Mouse (Mus musculus) C2C12 (cell line): ENCODE data around the gene Vkorc1. TPM values are rescaled to one million over a fixed set of nuclear protein-coding genes. Genes with fewer than 3 reads are reported as not detected.

Experiments used
- H3K27me3 ChIP-seq: one replicate; pipeline ENCODE4 v1.6.1; 2011; ENCODE audit not compliant: control insufficient read depth, insufficient read depth, insufficient read length
- H3K36me3 ChIP-seq: one replicate; pipeline ENCODE4 v1.6.1; 2011; ENCODE audit not compliant: control insufficient read depth, insufficient read depth
- H3K4me3 ChIP-seq: one replicate; pipeline ENCODE4 v1.5.1; 2011; ENCODE audit warnings: mild to moderate bottlenecking, control low read depth; ENCODE audit not compliant: poor library complexity, insufficient read depth, severe bottlenecking
- H3K79me2 ChIP-seq: one replicate; pipeline ENCODE4 v1.6.1; 2011; ENCODE audit not compliant: control insufficient read depth, insufficient read depth
- H3K79me3 ChIP-seq: one replicate; pipeline ENCODE4 v1.6.1; 2011; ENCODE audit warnings: low read depth, control low read depth
- H3ac ChIP-seq: one replicate; pipeline ENCODE3; 2011; ENCODE audit warnings: low read depth; ENCODE audit not compliant: control insufficient read depth, insufficient read length
- CEBPB ChIP-seq: IDR thresholded peaks from one replicate; pipeline ENCODE4 v1.6.1; 2011; ENCODE audit warnings: low read depth, mild to moderate bottlenecking, control low read depth, moderate library complexity
- CTCF ChIP-seq: IDR thresholded peaks from one replicate; pipeline ENCODE4 v1.5.1; 2011; ENCODE audit not compliant: control insufficient read depth, insufficient read depth, insufficient read length
- FOSL1 ChIP-seq: IDR thresholded peaks from one replicate; pipeline ENCODE4 v1.8.0; 2011; ENCODE audit warnings: mild to moderate bottlenecking, low read length; ENCODE audit not compliant: poor library complexity, insufficient read depth, severe bottlenecking
- MAX ChIP-seq: IDR thresholded peaks from one replicate; pipeline ENCODE4 v1.6.1; 2011; ENCODE audit warnings: mild to moderate bottlenecking, control low read depth
- MYOD1 ChIP-seq: IDR thresholded peaks from one replicate; pipeline ENCODE4 v1.6.1; 2011; ENCODE audit warnings: low read depth; ENCODE audit not compliant: control insufficient read depth, insufficient read length
- MYOG ChIP-seq: IDR thresholded peaks from one replicate; pipeline ENCODE4 v1.6.1; 2011; ENCODE audit not compliant: control insufficient read depth, insufficient read length; ENCODE audit errors: extremely low read depth
- USF1 ChIP-seq: IDR thresholded peaks from one replicate; pipeline ENCODE4 v1.6.1; 2011; ENCODE audit warnings: low read depth, mild to moderate bottlenecking, control low read depth, moderate library complexity
- polyA plus RNA-seq: library from polyadenylated mRNA; unstranded; fragments of >200 nt; fragmentation: generic; extraction: Trizol; gene quantifications from one replicate; pipeline ENCODE4 v1.2.1, GENCODE M21; 2012; ENCODE audit warnings: missing spikeins

The Vkorc1 gene
- polyA plus RNA-seq, 1 experiment, result 82.3 TPM

DNA sequence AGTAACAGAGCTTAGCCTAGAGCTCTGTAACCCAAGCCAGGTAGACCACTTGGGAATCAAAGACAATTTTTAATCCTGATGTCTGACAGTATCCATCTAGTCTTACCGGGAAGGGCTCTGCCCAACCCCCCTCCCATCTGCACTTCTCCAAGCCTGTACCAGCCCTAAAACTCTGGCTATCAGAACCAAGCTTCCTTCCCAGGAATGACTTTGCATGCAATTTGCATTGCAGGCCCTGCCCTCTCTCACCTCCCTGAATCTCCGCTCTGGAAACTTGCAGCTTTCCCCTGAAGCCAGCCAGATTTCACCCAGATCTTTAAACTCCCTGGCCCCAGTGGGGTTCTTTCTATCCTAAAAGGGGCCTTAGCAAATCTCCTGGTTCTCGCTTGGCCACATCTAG lies 7.6 kb downstream of the Vkorc1 start:
- Histone ChIP-seq H3K36me3 (peaks cover 12% of the 10 kb centered on the region), H3K27me3 (no peaks in the 10 kb centered on the region)
- TF ChIP-seq MYOG (no peak), CEBPB (no peak), USF1 (no peak), CTCF (no peak), MAX (no peak), MYOD1 (no peak), FOSL1 (no peak)

DNA sequence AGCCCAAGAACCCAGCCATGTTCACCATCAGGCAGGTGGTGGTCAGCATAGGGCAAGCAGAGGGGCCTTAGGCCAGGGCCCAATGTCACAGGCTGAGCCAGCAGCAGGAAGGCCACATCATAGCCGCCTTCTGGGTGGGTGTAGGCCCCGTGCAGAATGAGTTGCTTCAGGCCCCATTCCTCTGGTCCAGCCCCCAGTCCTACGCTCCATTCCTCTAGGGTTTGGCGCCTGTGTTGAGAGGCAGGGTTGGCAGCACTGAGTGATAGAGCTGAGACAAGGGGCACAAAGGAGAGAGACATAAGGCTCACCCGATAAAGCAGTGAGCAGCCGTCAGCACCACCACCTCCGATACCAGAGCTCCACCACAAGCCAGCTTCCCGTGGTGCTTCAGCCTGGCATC lies 8.2 kb downstream of the Vkorc1 start:
- no peaks in the 10 kb centered on the region for H3K27me3 ChIP-seq
- no peak overlapping the region for H3K4me3 ChIP-seq
- TF ChIP-seq CEBPB (no peak), MYOD1 (no peak), FOSL1 (no peak), MAX (no peak), MYOG (no peak)
- H3K36me3 ChIP-seq, result peaks cover 18% of the 10 kb centered on the region
- no peak overlapping the region for H3ac ChIP-seq
- H3K79me3 ChIP-seq, result peaks cover 5% of the 10 kb centered on the region
- peaks cover 38% of the 10 kb centered on the region for H3K79me2 ChIP-seq

More for the DNA sequence above, 7.6 kb downstream of the Vkorc1 start:
- Histone ChIP-seq H3K4me3 (no peak overlapping the region), H3ac (no peak overlapping the region), H3K79me2 (peaks cover 32% of the 10 kb centered on the region), H3K79me3 (peaks cover 4% of the 10 kb centered on the region)

DNA sequence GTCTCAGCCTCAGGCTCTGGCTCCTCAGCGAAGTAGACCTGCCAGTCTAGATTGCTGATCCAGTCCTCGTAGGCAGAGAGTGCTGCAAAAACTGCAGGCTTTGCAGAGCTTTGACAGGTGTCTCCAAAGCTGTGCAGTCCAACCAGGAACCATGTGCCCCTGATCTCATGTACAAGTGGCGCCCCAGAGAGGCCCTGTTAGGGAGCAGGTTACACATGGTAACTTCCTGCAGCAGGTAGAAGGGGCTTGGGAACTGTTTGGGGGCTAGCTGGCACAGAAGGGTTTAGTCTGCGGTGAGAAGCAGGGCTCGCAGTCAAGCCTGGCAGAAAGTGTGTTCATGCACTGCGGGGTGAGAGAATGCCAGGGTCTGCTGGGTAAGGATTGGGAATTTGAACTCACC lies 8.9 kb downstream of the Vkorc1 start:
- peaks cover 25% of the 10 kb centered on the region for H3K36me3 ChIP-seq

DNA sequence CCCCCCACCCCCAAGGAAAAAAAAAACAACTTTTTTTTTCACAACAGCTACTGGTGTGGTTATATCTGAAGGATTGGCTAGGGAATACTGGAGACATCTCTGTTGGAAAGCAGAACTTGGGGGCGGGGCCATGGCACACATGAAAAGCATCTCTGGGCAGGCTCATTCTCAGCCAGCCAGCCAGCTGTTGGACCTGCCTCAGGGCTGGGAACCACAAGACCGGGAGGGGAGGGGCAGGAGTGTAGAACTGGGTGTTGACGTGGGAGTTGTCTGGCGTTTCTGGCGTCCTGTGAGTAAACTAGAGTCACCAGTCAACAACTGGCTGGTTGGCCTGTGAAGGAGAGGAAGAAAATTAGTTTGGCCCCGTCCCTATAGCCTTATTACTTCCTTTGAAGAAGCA lies 9.5 kb downstream of the Vkorc1 start:
- Histone ChIP-seq H3K79me2 (peaks cover 50% of the 10 kb centered on the region), H3ac (no peak overlapping the region), H3K4me3 (no peak overlapping the region), H3K27me3 (no peaks in the 10 kb centered on the region), H3K79me3 (peaks cover 6% of the 10 kb centered on the region), H3K36me3 (peaks cover 30% of the 10 kb centered on the region)
- TF ChIP-seq FOSL1 (no peak), USF1 (no peak), CTCF (no peak), MYOD1 (no peak), MYOG (no peak), CEBPB (no peak), MAX (no peak)

More for the DNA sequence above, 8.9 kb downstream of the Vkorc1 start:
- Histone ChIP-seq H3K27me3 (no peaks in the 10 kb centered on the region), H3ac (no peak overlapping the region), H3K79me2 (peaks cover 44% of the 10 kb centered on the region), H3K4me3 (no peak overlapping the region), H3K79me3 (peaks cover 6% of the 10 kb centered on the region)
- TF ChIP-seq FOSL1, result no peak

DNA sequence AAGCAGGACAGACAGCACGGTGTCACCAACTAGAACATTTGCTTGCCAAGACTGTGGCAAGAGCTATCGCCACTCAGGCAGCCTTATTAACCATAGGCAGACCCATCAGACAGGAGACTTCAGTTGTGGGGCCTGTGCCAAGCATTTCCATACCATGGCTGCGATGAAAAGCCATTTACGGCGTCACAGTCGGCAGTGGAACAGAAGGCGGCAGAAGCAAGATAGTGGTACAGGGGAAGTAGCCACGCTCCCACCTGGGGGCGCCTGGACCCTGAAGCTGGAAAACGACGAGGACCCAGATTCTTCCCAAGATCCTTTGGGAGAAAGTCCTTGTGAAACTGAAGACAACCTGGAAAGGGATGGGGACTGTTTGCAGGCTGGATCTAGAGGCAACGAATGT lies 15.0 kb downstream of the Vkorc1 start:
- Histone ChIP-seq H3ac (no peak overlapping the region), H3K36me3 (peaks cover 48% of the 10 kb centered on the region), H3K79me3 (peaks cover 35% of the 10 kb centered on the region), H3K27me3 (no peaks in the 10 kb centered on the region), H3K4me3 (no peak overlapping the region), H3K79me2 (peaks cover 84% of the 10 kb centered on the region)
- TF ChIP-seq MAX, result no peak
- TF ChIP-seq MYOD1, result no peak
- no peak for TF ChIP-seq CTCF
- no peak for TF ChIP-seq FOSL1
- no peak for TF ChIP-seq USF1
- no peak for TF ChIP-seq CEBPB
- no peak for TF ChIP-seq MYOG

DNA sequence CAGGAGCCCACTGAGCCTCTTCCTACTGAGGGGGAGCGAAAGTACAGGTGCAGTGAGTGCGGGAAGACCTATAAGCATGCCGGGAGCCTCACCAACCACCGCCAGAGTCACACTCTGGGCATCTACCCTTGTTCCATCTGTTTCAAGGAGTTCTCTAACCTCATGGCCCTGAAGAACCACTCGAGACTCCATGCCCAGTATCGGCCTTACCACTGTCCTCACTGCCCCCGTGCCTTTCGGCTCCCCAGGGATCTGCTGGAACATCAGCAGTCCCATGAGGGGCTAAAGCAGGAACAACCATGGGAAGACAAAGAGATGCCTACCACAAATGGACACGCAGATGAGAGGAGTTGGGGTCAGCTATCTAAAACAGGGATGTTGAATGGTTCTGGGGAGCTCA lies 16.1 kb downstream of the Vkorc1 start:
- H3K4me3 ChIP-seq, result no peak overlapping the region
- TF ChIP-seq MYOG (no peak), MAX (no peak), FOSL1 (no peak), USF1 (no peak), CEBPB (no peak), MYOD1 (no peak), CTCF (no peak)
- H3K36me3 ChIP-seq, result peaks cover 44% of the 10 kb centered on the region
- H3ac ChIP-seq, result no peak overlapping the region
- no peaks in the 10 kb centered on the region for H3K27me3 ChIP-seq
- peaks cover 46% of the 10 kb centered on the region for H3K79me3 ChIP-seq
- peaks cover 90% of the 10 kb centered on the region for H3K79me2 ChIP-seq
